Mouse (Mus musculus) lung, embryonic 14.5 days (tissue): Measurements from ENCODE around the gene Ebf3. TPM values are rescaled to one million over a fixed set of nuclear protein-coding genes. Genes with fewer than 3 reads are reported as not detected.

ENCODE experiments used
- ATAC-seq: fragments of 200-750 bp; cut with Nextera tagmentation; 2 replicates; pipeline ENCODE4 v1.8.0; 2017; ENCODE audit warnings: mild to moderate bottlenecking, moderate TSS enrichment, moderate library complexity; ENCODE audit not compliant: insufficient read depth
- DNase-seq: peaks from one replicate; pipeline ENCODE4 v3.0.0-alpha.2; 2015
- H3K27ac ChIP-seq: fragments of 300-500 bp; sonication (generic); 2 replicates; pipeline ENCODE4 v1.5.1; 2014; ENCODE audit warnings: low read depth, mild to moderate bottlenecking, moderate library complexity
- H3K27me3 ChIP-seq: fragments of 300-500 bp; sonication (generic); 2 replicates; pipeline ENCODE4 v1.6.1; 2014; ENCODE audit warnings: low read length, control low read depth; ENCODE audit not compliant: insufficient read depth
- H3K36me3 ChIP-seq: fragments of 300-500 bp; sonication (generic); 2 replicates; pipeline ENCODE4 v1.6.1; 2014; ENCODE audit warnings: control low read depth; ENCODE audit not compliant: insufficient read depth
- H3K4me1 ChIP-seq: fragments of 300-500 bp; sonication (generic); 2 replicates; pipeline ENCODE4 v1.6.1; 2014; ENCODE audit warnings: antibody characterized with exemption, control low read depth; ENCODE audit not compliant: insufficient read depth
- H3K4me2 ChIP-seq: fragments of 300-500 bp; sonication (generic); 2 replicates; pipeline ENCODE4 v1.6.1; 2014; ENCODE audit warnings: mild to moderate bottlenecking
- H3K4me3 ChIP-seq: fragments of 300-500 bp; sonication (generic); 2 replicates; pipeline ENCODE4 v1.5.1; 2014; ENCODE audit warnings: low read depth, low read length
- H3K9ac ChIP-seq: fragments of 300-500 bp; sonication (generic); 2 replicates; pipeline ENCODE4 v1.6.1; 2014
- H3K9me3 ChIP-seq: fragments of 300-500 bp; sonication (generic); 2 replicates; pipeline ENCODE4 v1.6.1; 2016; ENCODE audit warnings: low read depth, low read length, control low read depth
- CTCF ChIP-seq: IDR thresholded peaks from 2 replicates; pipeline ENCODE4 v1.5.1; 2016; ENCODE audit warnings: antibody characterized with exemption, low read depth
- WGBS: fragments of 180-500 bp; shearing (Covaris S2); extraction: QIAGEN DNeasy Blood & Tissue Kit; methylation state at CpG from one replicate; pipeline ENCODE4 v1.1.7; 2014; 5-methylcytosine and 5-hydroxymethylcytosine counted together
- polyA plus RNA-seq: library from polyadenylated mRNA; unstranded; fragments of >200 nt; fragmentation: Nextera tagmentation; extraction: Ambion mirVana; gene quantifications from 2 replicates; pipeline ENCODE4 v1.2.1, GENCODE M21; 2014

Gene Ebf3
- polyA plus RNA-seq, result 0.09 and 0.14 TPM in 2 replicates

DNA sequence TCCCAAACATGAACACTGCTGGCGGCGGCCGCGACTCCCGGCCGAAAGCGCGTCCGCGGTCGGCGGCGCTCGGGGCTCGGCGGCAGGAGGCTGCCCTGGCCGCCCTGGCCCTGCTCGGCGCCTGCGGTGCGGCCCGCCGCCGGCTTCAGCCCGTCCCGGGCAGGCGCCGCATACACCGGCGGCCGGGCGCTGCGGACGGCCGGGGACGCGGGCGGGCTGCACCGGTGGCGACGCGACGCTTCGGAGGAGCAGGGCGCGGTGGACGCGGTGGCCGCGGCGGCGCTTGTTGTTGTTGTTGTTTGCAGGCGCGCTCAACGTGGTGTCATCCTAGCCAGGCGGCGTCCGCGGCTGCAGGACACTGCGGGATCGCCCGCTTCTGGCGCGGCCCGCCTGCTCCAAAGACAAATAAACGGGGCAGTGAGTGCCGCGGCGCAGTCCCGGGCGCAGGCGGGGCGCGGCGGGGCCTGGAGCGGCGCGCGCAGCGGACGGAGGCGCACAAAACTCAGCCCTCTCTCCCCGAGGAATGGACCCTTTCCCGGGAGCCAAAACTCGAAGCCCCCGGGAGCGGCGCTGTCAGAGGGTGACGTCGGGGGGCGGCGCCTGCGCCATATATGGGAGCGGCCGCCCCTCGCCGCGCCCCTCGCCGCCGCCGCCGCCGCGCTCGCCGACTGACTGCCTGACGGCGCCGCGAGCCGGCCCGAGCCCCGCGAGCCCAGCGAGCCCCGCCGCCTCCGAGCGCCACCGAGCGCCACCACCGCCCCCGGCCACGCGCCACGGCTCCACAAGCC is at the start of gene Ebf3:
Gene Ebf3 (minus strand): TSS at position 542 of the 788 bp plus-strand sequence.
- H3K4me3 ChIP-seq, result peak within 1 kb of the TSS; percentile 52
- peak within 1 kb of the TSS; percentile 51 for H3K9ac ChIP-seq
- H3K4me2 ChIP-seq, result peak within 1 kb of the TSS; percentile 97
- peak; percentile 89 for ATAC-seq
- H3K27me3 ChIP-seq, result peaks cover 97% of the 10 kb centered on the region
- no peaks in the 10 kb centered on the region for H3K9me3 ChIP-seq
- DNase-seq, result peak; percentile 93
- H3K36me3 ChIP-seq, result no peaks in the 10 kb centered on the region
- H3K4me1 ChIP-seq, result no peaks in the 10 kb centered on the region
- WGBS, result under 1% methylated on average over 121 of the region's 127 CpGs
- TF ChIP-seq CTCF, result no peak
- 0 out of 2 replicates have a peak within 1 kb of the TSS, but pooled peaks have one; percentile 30 for H3K27ac ChIP-seq

DNA sequence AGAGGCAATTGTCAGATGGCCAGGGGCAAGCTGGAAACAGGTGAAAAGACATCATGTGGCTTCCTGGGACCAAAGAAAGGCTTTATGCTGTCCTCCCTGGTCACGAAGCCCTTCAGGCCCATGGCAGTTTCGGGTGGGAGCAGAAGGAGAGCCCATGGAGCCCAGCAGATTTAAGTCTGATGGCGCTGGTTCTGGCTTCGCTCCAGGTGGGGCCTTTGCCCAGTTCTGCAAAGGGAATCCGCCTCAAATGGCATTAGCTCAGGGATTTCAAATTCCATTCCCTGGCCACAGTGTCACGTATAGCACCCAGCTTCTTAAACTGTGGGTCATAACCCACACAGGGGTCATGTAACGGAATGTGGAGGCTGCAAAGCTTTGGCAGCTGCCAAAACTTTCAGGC is 32.6 kb upstream of the Ebf3 start:
- no peak overlapping the region for H3K4me2 ChIP-seq
- no peaks in the 10 kb centered on the region for H3K4me1 ChIP-seq
- H3K4me3 ChIP-seq, result no peak overlapping the region
- no peaks in the 10 kb centered on the region for H3K9me3 ChIP-seq
- H3K36me3 ChIP-seq, result no peaks in the 10 kb centered on the region
- no peaks in the 10 kb centered on the region for H3K27me3 ChIP-seq
- no peak for TF ChIP-seq CTCF
- DNase-seq, result peak; percentile 11
- H3K9ac ChIP-seq, result no peak overlapping the region
- 67% methylated on average over 7 of the region's 7 CpGs for WGBS
- ATAC-seq, result no peak
- H3K27ac ChIP-seq, result no peak overlapping the region

DNA sequence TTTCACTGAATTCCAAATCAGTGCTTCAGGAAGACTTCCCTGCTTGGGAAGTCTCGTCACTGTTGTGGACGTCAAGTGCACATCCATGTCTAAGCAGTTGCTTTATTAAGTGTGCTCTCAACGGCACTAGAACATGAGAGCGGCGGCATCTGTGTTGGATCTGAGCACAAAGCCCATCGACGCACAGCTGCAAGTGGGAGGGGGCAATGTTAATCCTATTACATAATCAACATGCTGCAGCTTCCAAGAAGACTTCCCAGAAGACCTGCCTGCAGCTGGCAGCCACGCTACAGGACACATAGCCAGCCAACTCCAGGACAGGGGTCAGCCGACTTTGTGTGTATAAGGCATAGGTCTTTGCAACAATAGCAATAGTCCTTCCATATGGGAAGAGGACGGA is 31.8 kb upstream of the Ebf3 start:
- Histone ChIP-seq H3K9me3 (no peaks in the 10 kb centered on the region), H3K4me1 (no peaks in the 10 kb centered on the region), H3K27ac (no peak overlapping the region), H3K36me3 (no peaks in the 10 kb centered on the region), H3K4me2 (no peak overlapping the region), H3K27me3 (no peaks in the 10 kb centered on the region), H3K9ac (no peak overlapping the region), H3K4me3 (no peak overlapping the region)
- ATAC-seq, result no peak
- WGBS, result 45% methylated on average over 10 of the region's 10 CpGs
- TF ChIP-seq CTCF, result no peak
- DNase-seq, result peak; percentile 39

DNA sequence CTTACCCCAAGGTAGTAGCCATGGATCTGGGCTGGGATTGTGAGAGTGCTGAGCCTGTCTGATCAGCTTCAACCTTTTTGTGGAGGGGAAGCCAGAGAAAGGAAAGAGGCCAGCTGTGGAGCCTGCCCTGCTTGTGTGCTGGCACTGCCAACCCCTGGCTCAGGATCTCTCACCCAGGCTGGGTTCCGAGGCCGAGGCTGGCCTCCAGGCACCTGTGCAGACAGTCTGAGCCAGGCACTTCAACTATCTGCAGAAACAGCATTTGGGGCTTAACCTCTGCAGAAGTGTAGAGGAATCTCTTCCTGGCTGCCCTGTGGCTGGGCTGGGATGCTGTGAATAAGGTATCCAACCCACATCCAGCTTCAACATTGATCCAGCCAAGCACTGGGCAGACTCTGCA is 19.7 kb upstream of the Ebf3 start:
- Histone ChIP-seq H3K4me1 (no peaks in the 10 kb centered on the region), H3K27me3 (no peaks in the 10 kb centered on the region), H3K4me2 (no peak overlapping the region), H3K9ac (no peak overlapping the region), H3K9me3 (no peaks in the 10 kb centered on the region), H3K4me3 (no peak overlapping the region), H3K27ac (no peak overlapping the region), H3K36me3 (no peaks in the 10 kb centered on the region)
- no peak for DNase-seq
- 82% methylated on average over 2 of the region's 2 CpGs for WGBS
- no peak for TF ChIP-seq CTCF
- ATAC-seq, result no peak

DNA sequence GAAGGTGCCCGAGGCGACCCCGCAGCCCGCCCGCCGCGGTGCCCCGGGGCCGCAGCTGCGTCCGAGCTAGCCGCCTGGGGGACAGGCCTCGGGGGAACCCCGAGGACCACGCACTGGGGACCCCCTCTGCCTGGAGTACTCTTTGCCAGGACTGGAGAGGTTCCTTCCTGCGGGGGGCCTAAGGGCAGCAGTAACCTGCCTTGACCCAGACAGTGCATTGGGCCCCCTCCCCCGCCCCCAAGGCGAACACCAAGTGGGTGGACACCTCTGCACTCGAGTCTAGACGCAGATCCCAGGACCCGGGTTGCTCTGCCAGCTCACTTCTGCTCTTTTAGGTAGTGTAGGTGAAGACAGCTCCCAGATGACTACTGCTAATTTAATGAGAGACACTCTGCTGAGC is 8.7 kb upstream of the Ebf3 start:
- no peak for DNase-seq
- H3K27ac ChIP-seq, result no peak overlapping the region
- no peaks in the 10 kb centered on the region for H3K9me3 ChIP-seq
- H3K27me3 ChIP-seq, result peaks cover 85% of the 10 kb centered on the region
- no peaks in the 10 kb centered on the region for H3K36me3 ChIP-seq
- WGBS, result 2% methylated on average over 21 of the region's 21 CpGs
- H3K9ac ChIP-seq, result peak overlapping the region; percentile 23
- peak overlapping the region; percentile 61 for H3K4me2 ChIP-seq
- ATAC-seq, result no peak
- peak overlapping the region; percentile 38 for H3K4me3 ChIP-seq
- no peaks in the 10 kb centered on the region for H3K4me1 ChIP-seq
- no peak for TF ChIP-seq CTCF

DNA sequence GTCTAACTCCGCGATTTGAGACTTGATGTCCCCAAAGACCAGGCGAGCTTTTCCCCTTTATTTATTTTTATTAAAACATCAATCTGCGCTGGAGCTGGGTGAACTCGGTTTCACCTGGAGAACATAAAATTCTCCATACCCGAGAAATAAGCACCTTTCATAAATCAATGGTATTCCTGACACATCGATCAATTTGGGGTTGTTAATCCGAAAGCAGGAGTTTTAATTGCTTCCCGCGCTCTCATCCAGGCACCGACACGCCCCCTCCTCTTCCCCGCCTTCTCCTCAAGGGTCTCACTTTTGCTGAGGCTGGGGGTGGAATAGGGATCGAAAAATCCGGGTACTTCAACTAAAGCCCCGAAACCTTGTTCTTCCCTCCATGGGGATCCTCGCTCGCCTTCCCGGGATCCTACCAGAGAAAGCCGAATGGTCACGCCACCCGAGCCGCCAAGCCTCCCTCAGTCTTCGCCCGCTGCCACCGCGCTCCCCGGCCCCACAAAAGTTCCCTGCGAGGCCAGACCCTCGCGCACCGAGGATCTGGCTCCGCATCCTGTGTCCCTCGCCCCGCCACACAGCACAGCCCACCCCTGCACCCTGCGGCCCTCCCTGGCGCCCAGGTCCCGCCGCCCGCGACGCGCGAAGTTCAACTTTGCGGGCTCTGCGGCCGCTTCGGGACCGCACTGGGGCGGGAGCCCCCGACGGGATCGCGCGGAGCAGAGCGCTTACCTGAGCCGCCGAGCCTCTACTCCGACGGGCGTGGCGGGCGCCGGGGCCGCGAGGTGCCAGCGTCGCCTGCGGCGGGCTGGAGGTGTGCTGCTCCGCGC is 7.9 kb upstream of the Ebf3 start:
- no peaks in the 10 kb centered on the region for H3K36me3 ChIP-seq
- H3K4me1 ChIP-seq, result no peaks in the 10 kb centered on the region
- ATAC-seq (no peak), DNase-seq (no peak)
- H3K4me3 ChIP-seq, result peak overlapping the region; percentile 38
- peak overlapping the region; percentile 23 for H3K9ac ChIP-seq
- H3K9me3 ChIP-seq, result no peaks in the 10 kb centered on the region
- peaks cover 92% of the 10 kb centered on the region for H3K27me3 ChIP-seq
- H3K27ac ChIP-seq, result no peak overlapping the region
- under 1% methylated on average over 66 of the region's 72 CpGs for WGBS
- no peak for TF ChIP-seq CTCF
- H3K4me2 ChIP-seq, result peak overlapping the region; percentile 61
